Comparison of ENCODE assay signal across 8 mouse cellular contexts in the genomic region with DNA sequence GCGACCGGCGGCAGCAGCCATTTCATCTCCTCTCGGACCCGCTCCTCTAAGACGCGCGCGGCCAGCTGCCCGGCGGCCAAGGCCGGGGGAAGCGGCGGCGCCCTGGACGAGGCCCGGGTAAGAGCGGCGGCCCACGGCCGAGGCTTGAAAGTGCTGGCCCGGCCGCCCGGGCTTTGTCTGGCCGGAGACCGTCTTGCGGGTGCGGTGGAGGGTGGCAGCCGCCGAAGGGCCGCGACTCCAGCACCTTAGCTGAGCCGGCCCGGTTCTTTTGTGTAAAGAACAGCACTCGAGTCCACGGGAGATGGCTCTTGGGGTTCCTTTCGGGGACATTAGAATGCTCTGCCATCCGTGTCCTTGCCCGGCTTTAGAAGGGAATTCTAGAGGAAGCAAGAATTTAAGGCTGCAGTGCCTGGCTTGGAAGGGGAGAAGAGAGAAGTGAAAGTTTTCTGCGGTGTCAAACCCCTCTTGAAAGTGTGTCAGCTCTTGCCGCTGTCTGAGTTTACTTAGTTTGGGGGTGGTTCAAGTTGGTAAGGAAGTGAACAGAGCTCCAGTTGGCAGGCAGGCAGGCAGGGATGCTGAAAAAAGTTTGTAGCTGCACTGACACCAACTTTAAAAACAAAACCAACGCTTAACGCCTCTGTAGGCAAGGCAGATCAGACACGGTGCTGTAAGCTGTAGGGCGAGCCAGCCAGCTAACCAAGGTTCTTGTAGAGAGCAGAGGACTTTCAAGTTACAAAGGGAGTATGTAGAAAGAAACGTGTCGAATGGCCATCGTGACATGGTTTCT. TPM values are rescaled to one million over a fixed set of nuclear protein-coding genes. Genes with fewer than 3 reads are reported as not detected.
DNase-seq lines count a peak whose midpoint lies in the region; ATAC-seq and TF ChIP-seq lines count a peak whose summit lies in the region.

No protein-coding gene starts in this region.

- H3K4me2 ChIP-seq in embryonic facial prominence, embryonic 14.5 days (ENCODE audit: low read depth, low read length): peak overlapping the region; percentile 71
- peak overlapping the region; percentile 54 for H3K4me2 ChIP-seq in limb, embryonic 15.5 days
- H3K4me2 ChIP-seq in midbrain, postnatal 0 days (ENCODE audit: low read depth, low read length, poor library complexity, severe bottlenecking): peak overlapping the region; percentile 76

- H3K36me3 ChIP-seq in embryonic facial prominence, embryonic 14.5 days (ENCODE audit: control insufficient read depth, insufficient read depth, low read length): no peaks in the 10 kb centered on the region
- H3K36me3 ChIP-seq in limb, embryonic 15.5 days: no peaks in the 10 kb centered on the region
- no peaks in the 10 kb centered on the region for H3K36me3 ChIP-seq in midbrain, postnatal 0 days (ENCODE audit: insufficient read depth, low read length)

- H3K4me1 ChIP-seq in embryonic facial prominence, embryonic 14.5 days (ENCODE audit: control insufficient read depth, insufficient read depth, low read length): peaks cover 11% of the 10 kb centered on the region
- H3K4me1 ChIP-seq in limb, embryonic 15.5 days: peaks cover 3% of the 10 kb centered on the region; the same call in 1 of the 2 replicates
- H3K4me1 ChIP-seq in midbrain, postnatal 0 days (ENCODE audit: insufficient read depth, low read length): peaks cover 4% of the 10 kb centered on the region; the same call in 1 of the 2 replicates

- WGBS in embryonic facial prominence, embryonic 14.5 days: under 1% methylated on average over 33 of the region's 48 CpGs
- under 1% methylated on average over 48 of the region's 48 CpGs for WGBS in limb, embryonic 15.5 days
- WGBS in midbrain, postnatal 0 days: under 1% methylated on average over 48 of the region's 48 CpGs

- no peaks in the 10 kb centered on the region for H3K9me3 ChIP-seq in embryonic facial prominence, embryonic 14.5 days (ENCODE audit: control insufficient read depth, low read length)
- H3K9me3 ChIP-seq in limb, embryonic 15.5 days: no peaks in the 10 kb centered on the region
- no peaks in the 10 kb centered on the region for H3K9me3 ChIP-seq in midbrain, postnatal 0 days (ENCODE audit: low read length)

- no peaks in the 10 kb centered on the region for H3K27me3 ChIP-seq in embryonic facial prominence, embryonic 14.5 days (replicated peaks; ENCODE audit: control insufficient read depth, insufficient read depth, low read length)
- no peaks in the 10 kb centered on the region for H3K27me3 ChIP-seq in limb, embryonic 15.5 days
- H3K27me3 ChIP-seq in midbrain, postnatal 0 days (ENCODE audit: insufficient read depth, low read length): no peaks in the 10 kb centered on the region

- DNase-seq in urinary bladder, postnatal 14 days (ENCODE audit: low spot score): peak; percentile 42
- DNase-seq in urinary bladder, adult 2 months (ENCODE audit: low spot score): no peak
- DNase-seq in embryonic facial prominence, embryonic 14.5 days (ENCODE audit: low spot score): peak; percentile 72
- DNase-seq in heart, adult 8-10 months (ENCODE audit: low spot score): peak; percentile 78
- DNase-seq in kidney, adult 8-10 months: peak; percentile 46 to 53
- DNase-seq in midbrain, postnatal 0 days (ENCODE audit: low spot score): peak; percentile 42
- peak; percentile 76 to 81 for DNase-seq in spleen, postnatal 36 days (ENCODE audit: low spot score in 2 of 2)

- ATAC-seq in embryonic facial prominence, embryonic 14.5 days (ENCODE audit: low read depth): peak; percentile 44
- ATAC-seq in limb, embryonic 15.5 days (ENCODE audit: insufficient number of reproducible peaks, low FRiP score, low TSS enrichment, low read depth): peak; percentile 28
- peak; percentile 62; the same call in 1 of the 2 replicates for ATAC-seq in midbrain, postnatal 0 days (ENCODE audit: low FRiP score)

- H3K9ac ChIP-seq in embryonic facial prominence, embryonic 14.5 days (ENCODE audit: low read depth, low read length): peak overlapping the region; percentile 99
- peak overlapping the region; percentile 99 for H3K9ac ChIP-seq in limb, embryonic 15.5 days
- peak overlapping the region; percentile 92 for H3K9ac ChIP-seq in midbrain, postnatal 0 days (replicated peaks; ENCODE audit: low read length, poor library complexity, severe bottlenecking)

- H3K4me3 ChIP-seq in embryonic facial prominence, embryonic 14.5 days (ENCODE audit: low read depth, low read length): peak overlapping the region; percentile 97
- H3K4me3 ChIP-seq in limb, embryonic 15.5 days: peak overlapping the region; percentile 93
- H3K4me3 ChIP-seq in midbrain, postnatal 0 days (ENCODE audit: low read depth, low read length): peak overlapping the region; percentile 78

- TF ChIP-seq CTCF in midbrain, postnatal 0 days (IDR thresholded peaks at IDR 0.05): no peak

- peak overlapping the region; percentile 98 for H3K27ac ChIP-seq in embryonic facial prominence, embryonic 14.5 days (replicated peaks; ENCODE audit: low read depth, low read length)
- peak overlapping the region; percentile 98 for H3K27ac ChIP-seq in limb, embryonic 15.5 days
- H3K27ac ChIP-seq in midbrain, postnatal 0 days (ENCODE audit: low read depth, low read length): peak overlapping the region; percentile 93

RNA-seq across cellular contexts. Expression of a gene that starts 0.8 kb away (rescaled TPM):
- polyA plus RNA-seq in urinary bladder, adult 2 months (2012; rRNA removed): 7.8 and 8.2 TPM in 2 replicates
- polyA plus RNA-seq in embryonic facial prominence, embryonic 14.5 days (2014; fragmentation: Nextera tagmentation; extraction: Ambion mirVana): 13.6 and 14.7 TPM in 2 replicates
- 10 to 100 TPM; 11.2 to 12.8 (median 12.3) TPM for total RNA-seq in heart, adult 8-10 months (2022)
- 6.8 and 9.6 TPM in 2 replicates for polyA plus RNA-seq in limb, embryonic 15.5 days (2015; fragmentation: Nextera tagmentation; extraction: Ambion mirVana)
- total RNA-seq in midbrain, postnatal 0 days (2014; rRNA removed): 27.2 and 31.7 TPM in 2 replicates
- polyA plus RNA-seq in midbrain, postnatal 0 days (2015; fragmentation: Nextera tagmentation; extraction: Ambion mirVana): 6.1 and 8.8 TPM in 2 replicates

RNA-seq across cellular contexts. Expression of a gene that starts 10.5 kb away (rescaled TPM):
- polyA plus RNA-seq in urinary bladder, adult 2 months (2012; rRNA removed): 16.2 and 19.0 TPM in 2 replicates
- polyA plus RNA-seq in embryonic facial prominence, embryonic 14.5 days (2014; fragmentation: Nextera tagmentation; extraction: Ambion mirVana): 20.3 and 23.3 TPM in 2 replicates
- total RNA-seq in heart, adult 8-10 months (2022): 10 to 100 TPM; 69.2 to 77.6 (median 75.9) TPM
- 24.6 and 25.6 TPM in 2 replicates for polyA plus RNA-seq in limb, embryonic 15.5 days (2015; fragmentation: Nextera tagmentation; extraction: Ambion mirVana)
- total RNA-seq in midbrain, postnatal 0 days (2014; rRNA removed): 26.6 and 35.1 TPM in 2 replicates
- 36.9 and 40.9 TPM in 2 replicates for polyA plus RNA-seq in midbrain, postnatal 0 days (2015; fragmentation: Nextera tagmentation; extraction: Ambion mirVana)

RNA-seq across cellular contexts. Expression of a gene that starts 43.8 kb away (rescaled TPM):
- 1.1 TPM in 2 replicates for polyA plus RNA-seq in urinary bladder, adult 2 months (2012; rRNA removed)
- polyA plus RNA-seq in embryonic facial prominence, embryonic 14.5 days (2014; fragmentation: Nextera tagmentation; extraction: Ambion mirVana): 0.70 and 0.87 TPM in 2 replicates
- total RNA-seq in heart, adult 8-10 months (2022): 1 to 10 TPM in 1 of 4 experiments, under 1 TPM in 3; 0.69 to 1.5 (median 0.77) TPM
- polyA plus RNA-seq in limb, embryonic 15.5 days (2015; fragmentation: Nextera tagmentation; extraction: Ambion mirVana): 0.94 and 1.1 TPM in 2 replicates
- total RNA-seq in midbrain, postnatal 0 days (2014; rRNA removed): 1.1 and 2.5 TPM in 2 replicates
- polyA plus RNA-seq in midbrain, postnatal 0 days (2015; fragmentation: Nextera tagmentation; extraction: Ambion mirVana): 1.3 and 1.5 TPM in 2 replicates
